Mouse (Mus musculus) CH12.LX (cell line): ENCODE results near the gene Pbx2. TPM values are rescaled to one million over a fixed set of nuclear protein-coding genes. Genes with fewer than 3 reads are reported as not detected.

Experiments
- DNase-seq: peaks from one replicate; pipeline ENCODE4 v3.0.0-alpha.2; 2013; ENCODE audit errors: extremely low read depth
- H3K27ac ChIP-seq: 2 replicates; pipeline ENCODE4 v1.5.1; 2012; ENCODE audit warnings: low read depth, mild to moderate bottlenecking, control low read depth, moderate library complexity; ENCODE audit not compliant: insufficient read depth
- H3K27me3 ChIP-seq: replicated peaks from 2 replicates; pipeline ENCODE3; 2012; ENCODE audit warnings: inconsistent platforms
- H3K36me3 ChIP-seq, 2 experiments: replicated peaks in 1 of 2; 2 replicates each; pipeline versions ENCODE3 to v1.6.1; 2012; ENCODE audit warnings: inconsistent platforms in 1 of 2, low read length in 1 of 2, mild to moderate bottlenecking in 1 of 2, mixed read lengths in 1 of 2, moderate library complexity in 1 of 2; ENCODE audit not compliant: control insufficient read depth in 1 of 2, insufficient read depth in 1 of 2
- H3K4me1 ChIP-seq, 2 experiments: 2 replicates each; pipeline ENCODE4 v1.6.1; 2012; ENCODE audit warnings: inconsistent platforms in 1 of 2, moderate library complexity in 1 of 2; ENCODE audit not compliant: insufficient read depth in 2 of 2, control insufficient read depth in 1 of 2
- H3K4me2 ChIP-seq: 2 replicates; pipeline ENCODE4 v1.6.1; 2012; ENCODE audit warnings: low read depth, mild to moderate bottlenecking, control low read depth; ENCODE audit not compliant: poor library complexity, insufficient read depth, severe bottlenecking
- H3K4me3 ChIP-seq, 3 experiments: fragments of 150-350 bp in 1 of 3; sonication (generic) in 1 of 3; replicated peaks in 1 of 3; 2 replicates each; pipeline versions ENCODE3 to v1.5.1; 2011 to 2012; ENCODE audit warnings: low read depth in 2 of 3, low read length in 2 of 3, mild to moderate bottlenecking in 2 of 3, moderate library complexity in 2 of 3, control low read depth in 1 of 3, improper control_type of control experiment in 1 of 3, inconsistent platforms in 1 of 3, mixed read lengths in 1 of 3; ENCODE audit not compliant: poor library complexity in 1 of 3
- H3K79me2 ChIP-seq: replicated peaks from 2 replicates; pipeline ENCODE4 v1.6.1; 2012; ENCODE audit warnings: mild to moderate bottlenecking, moderate library complexity; ENCODE audit not compliant: control insufficient read depth, poor library complexity, insufficient read depth, severe bottlenecking; ENCODE audit errors: extremely low read depth
- H3K9ac ChIP-seq: 2 replicates; pipeline ENCODE4 v1.6.1; 2012; ENCODE audit warnings: low read depth, mild to moderate bottlenecking, control low read depth, moderate library complexity; ENCODE audit not compliant: insufficient read depth
- H3K9me3 ChIP-seq: replicated peaks from 2 replicates; pipeline ENCODE3; 2012; ENCODE audit warnings: low read length, inconsistent platforms, mixed read lengths
- BHLHE40 ChIP-seq: IDR thresholded peaks from 2 replicates; pipeline ENCODE4 v1.6.1; 2011; ENCODE audit warnings: mild to moderate bottlenecking, low read depth, low read length, improper control_type of control experiment
- CHD1 ChIP-seq: IDR thresholded peaks from 2 replicates; pipeline ENCODE4 v1.6.1; 2012; ENCODE audit warnings: low read depth, low read length, improper control_type of control experiment, inconsistent platforms
- CHD2 ChIP-seq: IDR thresholded peaks from 2 replicates; pipeline ENCODE4 v1.6.1; 2011; ENCODE audit warnings: low read length, improper control_type of control experiment
- CTCF ChIP-seq, 2 experiments: IDR thresholded peaks in 1 of 2; conservative IDR thresholded peaks in 1 of 2; 2 replicates each; pipeline ENCODE4 v1.5.1; 2011 to 2012; ENCODE audit warnings: low read depth in 2 of 2, low read length in 2 of 2, improper control_type of control experiment in 1 of 2, inconsistent platforms in 1 of 2, mild to moderate bottlenecking in 1 of 2, moderate library complexity in 1 of 2
- E2F4 ChIP-seq: IDR thresholded peaks from 2 replicates; pipeline ENCODE4 v1.6.1; 2011; ENCODE audit warnings: low read depth, low read length, improper control_type of control experiment; ENCODE audit not compliant: insufficient replicate concordance
- ELF1 ChIP-seq: IDR thresholded peaks from 2 replicates; pipeline ENCODE4 v1.6.1; 2014; ENCODE audit warnings: low read depth, mild to moderate bottlenecking, inconsistent platforms, low read length, improper control_type of control experiment
- EP300 ChIP-seq: IDR thresholded peaks from 2 replicates; pipeline ENCODE4 v1.6.1; 2011; ENCODE audit warnings: low read length, improper control_type of control experiment
- ETS1 ChIP-seq: conservative IDR thresholded peaks from 2 replicates; pipeline ENCODE4 v1.6.1; 2012; ENCODE audit warnings: low read depth, mild to moderate bottlenecking, inconsistent platforms, low read length, improper control_type of control experiment, moderate library complexity
- GABPA ChIP-seq: IDR thresholded peaks from 2 replicates; pipeline ENCODE4 v1.6.1; 2012; ENCODE audit warnings: low read depth, low read length, improper control_type of control experiment, inconsistent platforms; ENCODE audit not compliant: insufficient replicate concordance
- HCFC1 ChIP-seq: IDR thresholded peaks from 2 replicates; pipeline ENCODE4 v1.6.1; 2012; ENCODE audit warnings: low read depth, mild to moderate bottlenecking, inconsistent platforms, low read length, improper control_type of control experiment
- IRF4 ChIP-seq: IDR thresholded peaks from 2 replicates; pipeline ENCODE4 v1.6.1; 2014; ENCODE audit warnings: low read depth, mild to moderate bottlenecking, inconsistent platforms, low read length, improper control_type of control experiment
- JUND ChIP-seq: conservative IDR thresholded peaks from 2 replicates; pipeline ENCODE4 v1.6.1; 2011; ENCODE audit warnings: low read depth, low read length, improper control_type of control experiment
- MAFK ChIP-seq: IDR thresholded peaks from 2 replicates; pipeline ENCODE4 v1.6.1; 2011; ENCODE audit warnings: low read length, improper control_type of control experiment; ENCODE audit not compliant: insufficient replicate concordance
- MAZ ChIP-seq: IDR thresholded peaks from 2 replicates; pipeline ENCODE4 v1.6.1; 2012; ENCODE audit warnings: low read depth, mild to moderate bottlenecking, inconsistent platforms, low read length, improper control_type of control experiment, moderate library complexity
- MEF2A ChIP-seq: IDR thresholded peaks from 2 replicates; pipeline ENCODE4 v1.6.1; 2014; ENCODE audit warnings: low read depth, mild to moderate bottlenecking, inconsistent platforms, low read length, improper control_type of control experiment, borderline replicate concordance
- MYC ChIP-seq: IDR thresholded peaks from 2 replicates; pipeline ENCODE4 v1.6.1; 2011; ENCODE audit warnings: low read depth, mild to moderate bottlenecking, improper control_type of control experiment, low read length
- PAX5 ChIP-seq: IDR thresholded peaks from 2 replicates; pipeline ENCODE4 v1.6.1; 2012; ENCODE audit warnings: low read length, inconsistent platforms, mixed read lengths
- POLR2A ChIP-seq: IDR thresholded peaks from 2 replicates; pipeline ENCODE4 v1.6.1; 2011; ENCODE audit warnings: low read depth, mild to moderate bottlenecking, improper control_type of control experiment, low read length
- POLR2AphosphoS2 ChIP-seq: IDR thresholded peaks from 2 replicates; pipeline ENCODE4 v1.6.1; 2011; ENCODE audit warnings: low read depth, low read length, improper control_type of control experiment
- RAD21 ChIP-seq: IDR thresholded peaks from 2 replicates; pipeline ENCODE4 v1.6.1; 2011; ENCODE audit warnings: low read depth, mild to moderate bottlenecking, low read length, improper control_type of control experiment, moderate library complexity
- RCOR1 ChIP-seq: conservative IDR thresholded peaks from 2 replicates; pipeline ENCODE4 v1.6.1; 2012; ENCODE audit warnings: low read depth, mild to moderate bottlenecking, inconsistent platforms, low read length, improper control_type of control experiment
- SIN3A ChIP-seq: IDR thresholded peaks from 2 replicates; pipeline ENCODE4 v1.6.1; 2012; ENCODE audit warnings: low read length, improper control_type of control experiment, inconsistent platforms
- SMC3 ChIP-seq: IDR thresholded peaks from 2 replicates; pipeline ENCODE4 v1.6.1; 2011; ENCODE audit warnings: low read depth, low read length, improper control_type of control experiment
- TBP ChIP-seq: conservative IDR thresholded peaks from 2 replicates; pipeline ENCODE4 v1.6.1; 2011; ENCODE audit warnings: low read depth, low read length, improper control_type of control experiment
- TCF12 ChIP-seq: IDR thresholded peaks from 2 replicates; pipeline ENCODE4 v1.6.1; 2014; ENCODE audit warnings: low read depth, mild to moderate bottlenecking, inconsistent platforms, low read length, improper control_type of control experiment
- USF1 ChIP-seq: IDR thresholded peaks from 2 replicates; pipeline ENCODE4 v1.6.1; 2014; ENCODE audit warnings: low read depth, mild to moderate bottlenecking, inconsistent platforms, low read length, improper control_type of control experiment
- USF2 ChIP-seq: conservative IDR thresholded peaks from 2 replicates; pipeline ENCODE4 v1.6.1; 2011; ENCODE audit warnings: low read depth, low read length, improper control_type of control experiment
- ZC3H11A ChIP-seq: IDR thresholded peaks from 2 replicates; pipeline ENCODE4 v1.6.1; 2012; ENCODE audit warnings: low read depth, mild to moderate bottlenecking, inconsistent platforms, low read length, improper control_type of control experiment
- ZMIZ1 ChIP-seq: IDR thresholded peaks from 2 replicates; pipeline ENCODE4 v1.6.1; 2012; ENCODE audit warnings: low read depth, mild to moderate bottlenecking, inconsistent platforms, low read length, improper control_type of control experiment
- ZNF384 ChIP-seq: IDR thresholded peaks from 2 replicates; pipeline ENCODE4 v1.6.1; 2012; ENCODE audit warnings: low read depth, low read length, improper control_type of control experiment, inconsistent platforms
- dilution Hi-C: fragments of 300-500 bp; cut with MboI; formaldehyde crosslinking; loops from 2 replicates; pipeline ENCODE4 v1.14.3; 2020; ENCODE audit warnings: low sequenced_read_pairs; ENCODE audit not compliant: extremely low pct_unique_long_range_greater_than_20kb, extremely low pct_ligation_motif_present
- in situ Hi-C: fragments of 300-500 bp; cut with MboI; formaldehyde crosslinking; loops from 3 replicates; pipeline ENCODE4 v1.14.3; 2019; ENCODE audit warnings: low sequenced_read_pairs, low pct_ligation_motif_present, low pct_unique_long_range_greater_than_20kb, mixed read lengths
- polyA plus RNA-seq: library from polyadenylated mRNA; unstranded; fragments of >175 nt; gene quantifications from 2 replicates; pipeline ENCODE4 v1.2.1, GENCODE M21; 2012; ENCODE audit warnings: low read depth; ENCODE audit not compliant: insufficient read length
- total RNA-seq, 2 experiments: library from RNA; depleted of rRNA; stranded (reverse); fragments of 300-350 nt in 1 of 2; fragments of >200 nt in 1 of 2; gene quantifications; 2 replicates each; pipeline ENCODE4 v1.2.3; 2012 to 2014

Gene Pbx2
- total and polyA plus RNA-seq, 3 experiments: 30.0 to 50.5 (median 41.0) TPM

GRCm38 (mm10) chr17:34582528-34582927 lies 8.5 kb upstream of the Pbx2 start:
- dilution Hi-C loops: no loop called here
- Histone ChIP-seq H3K9ac (no peak overlapping the region), H3K4me1 (peaks cover 2 to 17% of the 10 kb centered on the region in 2 experiments; a peak in 3 of 4 replicates), H3K27ac (no peak overlapping the region), H3K27me3 (peaks cover 8% of the 10 kb centered on the region), H3K9me3 (no peaks in the 10 kb centered on the region), H3K36me3 (no peaks in the 10 kb centered on the region), H3K4me2 (no peak overlapping the region), H3K4me3 (no peak overlapping the region), H3K79me2 (no peaks in the 10 kb centered on the region)
- in situ Hi-C loops: no loop called here
- DNase-seq: no peak
- no peak for TF ChIP-seq ZC3H11A
- no peak for TF ChIP-seq HCFC1
- no peak for TF ChIP-seq RCOR1
- no peak for TF ChIP-seq TBP
- no peak for TF ChIP-seq POLR2A
- no peak for TF ChIP-seq GABPA

GRCm38 (mm10) chr17:34583397-34583796 lies 7.7 kb upstream of the Pbx2 start:
- dilution Hi-C loops: no loop called here
- no peak overlapping the region for H3K9ac ChIP-seq

GRCm38 (mm10) chr17:34583819-34584218 lies 7.2 kb upstream of the Pbx2 start:
- H3K36me3 ChIP-seq: no peaks in the 10 kb centered on the region
- TF ChIP-seq MAFK: no peak
- no peak for TF ChIP-seq POLR2AphosphoS2
- TF ChIP-seq RAD21: no peak
- no peak for TF ChIP-seq POLR2A
- TF ChIP-seq RCOR1: no peak
- no peak for TF ChIP-seq ETS1
- no peak for TF ChIP-seq EP300
- TF ChIP-seq HCFC1: no peak
- no peak for TF ChIP-seq E2F4
- no peak for TF ChIP-seq CTCF (conservative IDR thresholded peaks at IDR 0.05 in 1 of 2, IDR thresholded peaks at IDR 0.05 in 1 of 2; ENCODE audit: low read depth in 2 of 2, low read length in 2 of 2)
- TF ChIP-seq ELF1: no peak
- TF ChIP-seq IRF4: no peak
- TF ChIP-seq CHD2: no peak
- TF ChIP-seq MYC: no peak
- no peak for TF ChIP-seq PAX5
- no peak for TF ChIP-seq USF1
- TF ChIP-seq CHD1: no peak
- TF ChIP-seq JUND: no peak
- peaks cover 8% of the 10 kb centered on the region for H3K27me3 ChIP-seq
- no peak overlapping the region for H3K27ac ChIP-seq
- no peaks in the 10 kb centered on the region; the same call in 1 of the 2 replicates for H3K79me2 ChIP-seq
- no peak for DNase-seq
- no peak overlapping the region for H3K4me2 ChIP-seq
- no peak overlapping the region for H3K9ac ChIP-seq
- dilution Hi-C loops (no loop called here), in situ Hi-C loops (no loop called here)
- H3K4me1 ChIP-seq: peaks cover 0 to 14% of the 10 kb centered on the region in 2 experiments; a peak in 2 of 4 replicates
- H3K4me3 ChIP-seq: no peak overlapping the region
- H3K9me3 ChIP-seq: no peaks in the 10 kb centered on the region

More at GRCm38 (mm10) chr17:34583397-34583796, 7.7 kb upstream of the Pbx2 start:
- H3K36me3 ChIP-seq: no peaks in the 10 kb centered on the region
- TF ChIP-seq USF2: no peak
- TF ChIP-seq TCF12: no peak
- no peak for TF ChIP-seq BHLHE40
- TF ChIP-seq SMC3: no peak
- TF ChIP-seq JUND: no peak
- no peak for TF ChIP-seq MEF2A
- no peak for TF ChIP-seq RCOR1
- TF ChIP-seq USF1: no peak
- TF ChIP-seq SIN3A: no peak
- no peak for TF ChIP-seq MAZ
- TF ChIP-seq ZMIZ1: no peak
- TF ChIP-seq ZNF384: no peak
- no peak for TF ChIP-seq MAFK
- TF ChIP-seq PAX5: no peak
- TF ChIP-seq IRF4: no peak
- TF ChIP-seq HCFC1: no peak
- TF ChIP-seq, all 38 proteins: peak for 0
- H3K27ac ChIP-seq: no peak overlapping the region
- no peak overlapping the region for H3K4me3 ChIP-seq
- no peak overlapping the region for H3K4me2 ChIP-seq
- in situ Hi-C loops: no loop called here
- peaks cover 8% of the 10 kb centered on the region for H3K27me3 ChIP-seq
- peaks cover 0 to 12% of the 10 kb centered on the region in 2 experiments; a peak in 2 of 4 replicates for H3K4me1 ChIP-seq
- no peak for DNase-seq
- no peaks in the 10 kb centered on the region for H3K9me3 ChIP-seq
- no peaks in the 10 kb centered on the region; the same call in 1 of the 2 replicates for H3K79me2 ChIP-seq
